Mouse (Mus musculus) limb, embryonic 14.5 days (tissue): ENCODE measurements around the gene Atox1. TPM values are rescaled to one million over a fixed set of nuclear protein-coding genes. Genes with fewer than 3 reads are reported as not detected.

Source experiments
- ATAC-seq: fragments of 200-750 bp; cut with Nextera tagmentation; 2 replicates; pipeline ENCODE4 v1.8.0; 2017; ENCODE audit warnings: low read depth, moderate number of reproducible peaks, moderate TSS enrichment; ENCODE audit not compliant: low FRiP score
- DNase-seq: peaks from one replicate; pipeline ENCODE4 v3.0.0-alpha.2; 2015; ENCODE audit warnings: low spot score
- H3K27ac ChIP-seq: fragments of 300-500 bp; sonication (generic); replicated peaks from 2 replicates; pipeline ENCODE4 v1.5.1; 2014; ENCODE audit warnings: low read depth, mild to moderate bottlenecking, low read length, moderate library complexity, mixed read lengths
- H3K27me3 ChIP-seq: fragments of 300-500 bp; sonication (generic); 2 replicates; pipeline ENCODE4 v1.6.1; 2014; ENCODE audit warnings: low read length, mixed read lengths; ENCODE audit not compliant: control insufficient read depth, insufficient read depth
- H3K36me3 ChIP-seq: fragments of 300-500 bp; sonication (generic); 2 replicates; pipeline ENCODE4 v1.6.1; 2014; ENCODE audit warnings: mild to moderate bottlenecking, low read length, moderate library complexity, mixed read lengths; ENCODE audit not compliant: control insufficient read depth, insufficient read depth
- H3K4me1 ChIP-seq: fragments of 300-500 bp; sonication (generic); 2 replicates; pipeline ENCODE4 v1.6.1; 2014; ENCODE audit warnings: antibody characterized with exemption, low read length, mixed read lengths; ENCODE audit not compliant: control insufficient read depth, insufficient read depth
- H3K4me2 ChIP-seq: fragments of 300-500 bp; sonication (generic); replicated peaks from 2 replicates; pipeline ENCODE4 v1.6.1; 2014; ENCODE audit warnings: low read depth, mild to moderate bottlenecking, low read length, moderate library complexity; ENCODE audit not compliant: severe bottlenecking
- H3K4me3 ChIP-seq: fragments of 300-500 bp; sonication (generic); replicated peaks from 2 replicates; pipeline ENCODE4 v1.5.1; 2014; ENCODE audit warnings: low read length
- H3K9ac ChIP-seq: fragments of 300-500 bp; sonication (generic); 2 replicates; pipeline ENCODE4 v1.6.1; 2014; ENCODE audit warnings: mild to moderate bottlenecking, low read depth, low read length, moderate library complexity; ENCODE audit not compliant: severe bottlenecking
- H3K9me3 ChIP-seq: fragments of 300-500 bp; sonication (generic); 2 replicates; pipeline ENCODE4 v1.6.1; 2016; ENCODE audit warnings: low read length; ENCODE audit not compliant: control insufficient read depth
- POLR2A ChIP-seq: fragments of 200-500 bp; IDR thresholded peaks from 2 replicates; pipeline ENCODE4 v1.8.0; 2012; ENCODE audit warnings: inconsistent platforms, mild to moderate bottlenecking, moderate library complexity, borderline replicate concordance; ENCODE audit not compliant: insufficient read depth, insufficient read length; ENCODE audit errors: extremely low read depth
- WGBS: fragments of 180-500 bp; shearing (Covaris S2); extraction: QIAGEN DNeasy Blood & Tissue Kit; methylation state at CpG from one replicate; pipeline ENCODE4 v1.1.7; 2014; 5-methylcytosine and 5-hydroxymethylcytosine counted together
- polyA plus RNA-seq, 2 experiments: library from polyadenylated mRNA; depleted of rRNA in 1 of 2; stranded (reverse) in 1 of 2; unstranded in 1 of 2; fragments of >200 nt; fragmentation: Nextera tagmentation in 1 of 2; extraction: Ambion mirVana in 1 of 2; gene quantifications; 2 replicates each; pipeline versions ENCODE4 v1.2.1 to v1.2.3; 2012 to 2014

Gene Atox1
- polyA plus RNA-seq, 2 experiments, result 256 to 474 TPM

DNA sequence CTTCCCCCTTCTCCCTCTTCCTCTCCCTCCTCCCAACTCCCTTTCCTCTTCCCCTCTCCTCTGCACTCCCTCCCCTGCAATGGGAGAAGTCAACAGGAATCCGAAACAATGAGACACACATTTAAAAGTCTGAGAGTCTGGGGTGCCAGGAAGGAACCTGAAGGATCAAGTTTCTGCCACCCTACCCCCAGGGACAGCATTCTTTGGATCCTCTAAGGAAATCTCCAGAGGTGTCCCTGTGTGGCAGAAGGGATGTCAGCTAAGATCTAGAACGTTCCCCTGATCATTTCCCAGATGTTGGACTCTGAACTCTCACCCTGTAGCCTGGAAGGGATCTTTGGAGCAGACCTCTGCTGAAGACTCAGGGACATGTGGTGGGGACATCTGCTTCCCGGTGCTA is 50.5 kb downstream of the Atox1 start:
- WGBS, result 51% methylated on average over 3 of the region's 3 CpGs
- peaks cover 19% of the 10 kb centered on the region for H3K4me1 ChIP-seq
- no peak overlapping the region for H3K4me3 ChIP-seq
- TF ChIP-seq POLR2A, result no peak
- no peaks in the 10 kb centered on the region for H3K9me3 ChIP-seq
- ATAC-seq (no peak), DNase-seq (no peak)
- no peak overlapping the region for H3K9ac ChIP-seq
- no peaks in the 10 kb centered on the region for H3K27me3 ChIP-seq
- H3K27ac ChIP-seq, result no peak overlapping the region
- H3K36me3 ChIP-seq, result peaks cover 83% of the 10 kb centered on the region
- H3K4me2 ChIP-seq, result no peak overlapping the region

DNA sequence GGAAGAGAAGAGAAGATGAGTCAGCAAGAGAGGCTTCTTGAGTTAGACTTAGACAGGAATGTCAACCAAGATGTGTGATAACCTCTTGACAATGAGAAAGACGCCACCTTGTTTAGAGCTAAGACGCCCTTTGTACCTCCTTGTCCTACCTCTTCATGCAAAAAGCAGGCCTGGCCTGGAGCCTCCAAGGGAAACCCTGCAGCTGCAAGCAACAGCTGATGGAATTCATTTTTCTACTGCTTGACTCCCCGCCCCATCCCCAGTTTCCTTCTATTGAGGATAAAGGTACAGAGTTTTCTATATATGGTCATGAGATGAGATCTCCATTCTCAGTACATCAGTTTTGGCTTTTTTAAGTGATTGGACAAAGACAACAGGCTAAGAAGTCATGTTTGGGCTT is 51.0 kb downstream of the Atox1 start:
- no peak for TF ChIP-seq POLR2A
- H3K4me1 ChIP-seq, result peaks cover 15% of the 10 kb centered on the region
- 82% methylated on average over 3 of the region's 3 CpGs for WGBS
- peaks cover 84% of the 10 kb centered on the region for H3K36me3 ChIP-seq
- DNase-seq (no peak), ATAC-seq (no peak)
- H3K27ac ChIP-seq, result no peak overlapping the region
- no peaks in the 10 kb centered on the region for H3K9me3 ChIP-seq
- H3K4me2 ChIP-seq, result no peak overlapping the region
- no peak overlapping the region for H3K4me3 ChIP-seq
- H3K9ac ChIP-seq, result no peak overlapping the region
- no peaks in the 10 kb centered on the region for H3K27me3 ChIP-seq

DNA sequence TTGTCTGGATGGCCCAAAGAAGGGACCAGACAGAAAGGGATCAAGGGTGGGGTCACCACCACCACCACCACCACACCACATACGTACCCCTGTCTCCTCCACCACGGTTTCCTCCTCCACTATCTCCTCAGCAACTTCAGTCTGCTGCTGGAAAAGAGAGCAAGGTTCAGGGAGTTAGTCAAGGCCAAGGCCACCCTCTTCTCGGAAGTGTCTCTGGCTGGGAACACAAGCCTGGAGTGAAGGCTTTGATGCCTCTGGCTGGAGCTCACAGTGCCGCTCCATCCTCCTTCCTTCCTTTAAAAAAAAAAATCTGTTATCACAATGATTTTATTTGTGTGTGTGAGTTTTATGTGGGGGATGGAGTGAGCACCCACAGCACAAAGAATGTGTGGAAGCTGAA is 53.9 kb downstream of the Atox1 start:
- ATAC-seq (no peak), DNase-seq (no peak)
- H3K4me1 ChIP-seq, result no peaks in the 10 kb centered on the region
- H3K27ac ChIP-seq, result no peak overlapping the region
- no peak overlapping the region for H3K4me2 ChIP-seq
- H3K27me3 ChIP-seq, result no peaks in the 10 kb centered on the region
- no peaks in the 10 kb centered on the region for H3K9me3 ChIP-seq
- TF ChIP-seq POLR2A, result no peak
- H3K4me3 ChIP-seq, result no peak overlapping the region
- no peak overlapping the region for H3K9ac ChIP-seq
- peaks cover 91% of the 10 kb centered on the region for H3K36me3 ChIP-seq
- 94% methylated on average over 4 of the region's 4 CpGs for WGBS

DNA sequence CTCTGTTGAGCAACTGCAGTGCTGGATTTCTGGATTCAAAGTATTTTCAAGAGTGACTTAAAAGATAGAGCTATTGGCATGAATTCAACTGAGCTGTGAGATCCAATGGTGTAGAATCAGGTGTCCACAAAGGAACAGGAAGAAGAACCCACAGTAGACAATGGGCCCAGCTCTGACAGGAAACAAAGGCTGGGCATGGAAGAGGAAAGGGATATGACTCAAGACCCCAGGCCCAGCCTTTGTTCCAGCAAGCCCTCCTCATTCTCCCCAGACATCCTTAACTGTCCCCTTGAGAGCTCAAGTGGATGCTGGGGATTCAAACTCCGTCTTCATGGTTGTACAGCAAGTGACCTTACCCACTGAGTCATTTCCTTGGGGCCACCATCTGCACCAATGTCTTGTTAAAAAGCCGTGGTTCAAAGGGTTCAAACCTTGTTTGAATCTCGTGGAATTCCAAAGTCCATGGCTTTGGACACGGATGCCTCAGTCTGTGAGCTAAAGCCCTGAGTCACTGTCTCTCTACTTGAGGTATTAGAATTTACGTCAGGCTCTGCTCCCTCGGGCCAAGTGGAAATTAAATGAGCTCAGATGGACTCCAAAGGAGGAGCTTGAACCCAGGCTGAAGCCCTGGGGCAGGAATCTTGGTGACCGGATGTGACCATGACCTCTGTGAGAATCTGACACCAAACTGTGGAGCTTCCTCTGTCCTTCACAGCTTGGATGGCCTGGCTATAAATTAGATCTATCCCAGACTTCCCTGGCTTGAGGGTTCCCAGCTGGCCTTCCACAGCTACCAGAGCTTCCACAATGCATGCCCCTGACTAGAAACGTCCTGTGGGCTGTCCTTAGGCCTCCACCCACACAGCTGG is 55.2 kb downstream of the Atox1 start:
- Histone ChIP-seq H3K36me3 (peaks cover 99% of the 10 kb centered on the region), H3K27ac (peak overlapping the region; percentile 26; the same call in 1 of the 2 replicates), H3K4me1 (no peaks in the 10 kb centered on the region), H3K9me3 (no peaks in the 10 kb centered on the region), H3K9ac (no peak overlapping the region), H3K27me3 (no peaks in the 10 kb centered on the region), H3K4me3 (no peak overlapping the region), H3K4me2 (no peak overlapping the region)
- TF ChIP-seq POLR2A, result no peak
- DNase-seq (no peak), ATAC-seq (no peak)
- WGBS, result 53% methylated on average over 8 of the region's 8 CpGs

DNA sequence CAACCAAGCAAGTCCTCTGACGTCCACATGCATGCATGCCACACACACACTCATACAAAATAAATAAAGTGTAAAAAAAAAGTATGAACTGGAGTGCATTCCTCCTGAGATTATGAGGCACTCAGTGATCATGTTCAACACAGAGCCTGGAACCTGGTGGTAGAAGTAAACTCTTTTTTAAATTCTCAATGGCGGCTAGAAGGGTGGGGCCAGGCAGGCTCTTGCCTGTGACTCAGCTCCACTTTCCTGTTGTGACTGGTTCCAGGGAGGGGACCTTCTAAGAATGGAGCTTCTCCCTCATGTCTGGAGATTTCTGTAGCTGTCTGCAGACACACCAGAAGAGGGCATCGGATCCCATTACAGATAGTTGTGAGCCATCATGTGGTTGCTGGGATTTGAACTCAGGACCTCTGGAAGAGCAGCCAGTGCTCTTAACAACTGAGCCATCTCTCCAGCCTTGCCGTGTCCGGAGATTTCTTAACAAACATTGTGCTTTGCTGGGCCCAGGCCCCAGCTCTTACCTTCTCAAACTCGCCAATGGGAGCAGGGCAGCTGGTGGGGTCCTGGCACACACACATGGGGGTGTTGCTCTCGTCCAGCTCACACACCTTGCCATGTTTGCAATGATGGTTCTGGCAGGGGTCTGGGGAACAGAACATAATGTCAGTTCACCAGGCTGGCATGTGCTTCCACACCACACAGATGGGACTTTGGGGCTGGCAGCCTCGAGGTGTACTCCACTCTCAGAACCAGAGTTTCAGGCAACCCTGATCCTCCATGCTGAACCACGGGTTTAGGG is 56.2 kb downstream of the Atox1 start:
- Histone ChIP-seq H3K27ac (no peak overlapping the region; the same call in 1 of the 2 replicates), H3K36me3 (peaks cover 97% of the 10 kb centered on the region), H3K4me3 (no peak overlapping the region), H3K27me3 (no peaks in the 10 kb centered on the region), H3K4me1 (no peaks in the 10 kb centered on the region), H3K9ac (no peak overlapping the region), H3K4me2 (no peak overlapping the region), H3K9me3 (no peaks in the 10 kb centered on the region)
- DNase-seq (no peak), ATAC-seq (no peak)
- 83% methylated on average over 9 of the region's 9 CpGs for WGBS
- TF ChIP-seq POLR2A, result no peak
